Mouse (Mus musculus) spleen, adult 2 months (tissue): ENCODE measurements around the gene Stac2. TPM values are rescaled to one million over a fixed set of nuclear protein-coding genes. Genes with fewer than 3 reads are reported as not detected.

ENCODE experiments used
- DNase-seq, 2 experiments: peaks; one replicate each; pipeline versions ENCODE4 v3.0.0 to v3.0.0-alpha.2; 2012 to 2021; ENCODE audit warnings: low spot score in 2 of 2, low read depth in 1 of 2
- H3K27ac ChIP-seq: fragments of 200-500 bp; 2 replicates; pipeline ENCODE4 v1.5.1; 2012; ENCODE audit warnings: low read length, inconsistent platforms; ENCODE audit not compliant: insufficient read depth
- H3K27me3 ChIP-seq: fragments of 200-500 bp; 2 replicates; pipeline ENCODE4 v1.6.1; 2012; ENCODE audit warnings: mild to moderate bottlenecking, moderate library complexity, low read length, inconsistent platforms; ENCODE audit not compliant: control insufficient read depth, insufficient read depth
- H3K36me3 ChIP-seq: fragments of 200-500 bp; 2 replicates; pipeline ENCODE4 v1.6.1; 2012; ENCODE audit warnings: mild to moderate bottlenecking, low read length, inconsistent platforms; ENCODE audit not compliant: control insufficient read depth, insufficient read depth
- H3K4me1 ChIP-seq: fragments of 200-500 bp; 2 replicates; pipeline ENCODE4 v1.6.1; 2011; ENCODE audit warnings: inconsistent platforms; ENCODE audit not compliant: control insufficient read depth, insufficient read depth, insufficient read length
- H3K4me3 ChIP-seq: fragments of 200-500 bp; 2 replicates; pipeline ENCODE4 v1.5.1; 2011; ENCODE audit warnings: mild to moderate bottlenecking, inconsistent platforms; ENCODE audit not compliant: insufficient read depth, insufficient read length; ENCODE audit errors: extremely low read depth
- CTCF ChIP-seq: fragments of 200-500 bp; IDR thresholded peaks from 2 replicates; pipeline ENCODE4 v1.5.1; 2011; ENCODE audit warnings: mild to moderate bottlenecking, inconsistent platforms; ENCODE audit not compliant: insufficient read depth, insufficient read length, insufficient replicate concordance; ENCODE audit errors: extremely low read depth
- POLR2A ChIP-seq: fragments of 200-500 bp; IDR thresholded peaks from 2 replicates; pipeline ENCODE4 v1.6.1; 2011; ENCODE audit warnings: low read depth, low read length, inconsistent platforms
- WGBS: fragments of 180-500 bp; shearing (Covaris S2); methylation state at CpG from one replicate; pipeline ENCODE4 v1.1.7; 2018; 5-methylcytosine and 5-hydroxymethylcytosine counted together
- polyA plus RNA-seq: library from polyadenylated mRNA; depleted of rRNA; stranded (reverse); fragments of >200 nt; gene quantifications from 2 replicates; pipeline ENCODE4 v1.2.3, GENCODE M21; 2012

The Stac2 gene
- polyA plus RNA-seq, 1 experiment: 6.3 TPM

- peak overlapping the region; percentile 98 for H3K27ac ChIP-seq
- 11% methylated on average over 7 of the region's 7 CpGs for WGBS
Observed at GRCm38 (mm10) chr11:98000378-98001140, 52.7 kb downstream of the Stac2 start.

GRCm38 (mm10) chr11:97999748-98000147, 53.5 kb downstream of the Stac2 start:
- peaks cover 51% of the 10 kb centered on the region for H3K4me1 ChIP-seq
- 10% methylated on average over 5 of the region's 5 CpGs for WGBS
- H3K4me3 ChIP-seq: peak overlapping the region; percentile 5; the same call in 1 of the 2 replicates
- H3K27me3 ChIP-seq: no peaks in the 10 kb centered on the region
- TF ChIP-seq POLR2A (no peak), CTCF (no peak)
- peak overlapping the region; percentile 98 for H3K27ac ChIP-seq
- DNase-seq: no peak
- H3K36me3 ChIP-seq: no peaks in the 10 kb centered on the region

More at GRCm38 (mm10) chr11:98000378-98001140, 52.7 kb downstream of the Stac2 start:
- H3K4me1 ChIP-seq: peaks cover 51% of the 10 kb centered on the region
- peak; percentile 4; the same call in 1 of the 2 replicates for TF ChIP-seq POLR2A
- TF ChIP-seq CTCF: no peak
- peak; percentile 80 to 88 for DNase-seq
- no peak overlapping the region for H3K4me3 ChIP-seq
- H3K27me3 ChIP-seq: no peaks in the 10 kb centered on the region
- no peaks in the 10 kb centered on the region for H3K36me3 ChIP-seq

DNA sequence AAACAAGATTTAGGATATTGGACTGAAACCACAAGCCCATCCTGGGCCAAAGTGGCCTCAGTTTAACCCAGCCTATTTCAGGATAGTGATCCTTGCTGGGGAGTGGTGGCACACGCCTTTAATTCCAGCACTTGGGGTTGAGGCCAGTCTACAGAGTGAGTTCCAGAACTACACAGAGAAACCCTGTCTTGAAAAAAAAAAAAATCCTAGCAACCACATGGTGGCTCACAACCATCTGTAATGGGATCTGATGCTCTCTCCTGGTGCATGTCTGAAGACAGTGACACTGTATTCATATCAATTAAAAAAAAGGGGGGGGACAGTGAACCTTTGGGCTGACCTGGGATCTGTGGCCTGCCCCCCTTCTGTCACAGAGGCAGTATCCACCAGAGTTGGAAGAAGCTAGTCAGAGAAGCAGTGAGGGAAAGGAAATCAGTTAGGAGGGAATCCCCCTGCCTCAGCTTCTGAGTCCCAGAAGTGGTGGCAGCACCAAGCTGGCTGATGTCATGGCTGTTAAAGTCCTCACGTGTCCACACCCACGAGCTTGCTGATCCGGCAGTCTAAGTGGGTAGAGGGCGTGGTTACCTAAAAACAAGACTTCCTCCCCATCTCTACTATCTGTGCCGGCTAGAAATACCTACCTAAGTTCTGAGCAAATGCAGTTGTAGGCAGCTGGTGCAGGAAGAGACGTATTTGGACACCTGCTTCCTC, 54.2 kb downstream of the Stac2 start:
- peaks cover 56% of the 10 kb centered on the region for H3K4me1 ChIP-seq
- H3K36me3 ChIP-seq: no peaks in the 10 kb centered on the region
- 7% methylated on average over 7 of the region's 7 CpGs for WGBS
- DNase-seq: peak; percentile 73 to 97
- no peaks in the 10 kb centered on the region for H3K27me3 ChIP-seq
- no peak for TF ChIP-seq CTCF
- TF ChIP-seq POLR2A: peak; percentile 65
- no peak overlapping the region for H3K4me3 ChIP-seq
- peak overlapping the region; percentile 98 for H3K27ac ChIP-seq

DNA sequence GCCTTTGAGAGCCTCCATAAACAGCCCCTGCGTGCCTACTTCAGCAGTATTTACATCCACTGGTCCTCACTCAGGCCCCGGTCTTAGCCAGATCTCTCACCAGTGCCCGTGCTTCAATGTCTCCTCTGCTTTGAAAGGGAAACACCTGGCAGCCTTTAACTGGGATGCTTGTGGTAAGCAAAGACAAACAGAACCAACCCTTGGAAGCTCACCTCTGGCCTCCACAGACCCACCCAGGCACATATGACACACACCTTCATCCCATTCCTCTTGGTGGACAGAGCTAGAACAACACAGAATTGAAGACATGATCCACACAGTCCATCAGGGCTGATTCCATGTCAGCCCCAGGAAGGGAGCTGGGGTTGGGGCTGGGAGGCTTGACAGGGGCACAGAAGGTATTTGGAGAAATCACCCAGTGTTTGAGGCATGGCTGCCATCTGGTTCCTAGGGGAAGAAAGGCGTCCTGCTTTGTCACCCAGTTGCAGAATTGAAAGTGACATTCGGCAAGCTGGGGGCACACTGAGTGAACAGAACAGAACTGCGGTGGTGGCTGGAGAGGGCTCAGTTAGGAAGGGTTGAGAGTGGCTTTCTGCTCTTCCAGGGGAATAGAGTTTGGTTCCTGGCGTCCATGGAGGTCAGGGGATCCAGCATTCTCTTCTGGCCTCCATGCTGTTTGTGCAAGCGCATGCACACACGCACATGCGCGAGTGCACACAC, 55.0 kb downstream of the Stac2 start:
- peaks cover 56% of the 10 kb centered on the region for H3K4me1 ChIP-seq
- no peaks in the 10 kb centered on the region for H3K27me3 ChIP-seq
- no peak overlapping the region for H3K4me3 ChIP-seq
- peak overlapping the region; percentile 98 for H3K27ac ChIP-seq
- no peak for DNase-seq
- WGBS: 46% methylated on average over 11 of the region's 11 CpGs
- no peak for TF ChIP-seq CTCF
- no peak for TF ChIP-seq POLR2A
- peaks cover under 1% of the 10 kb centered on the region; the same call in 1 of the 2 replicates for H3K36me3 ChIP-seq

GRCm38 (mm10) chr11:97997387-97997960, 55.8 kb downstream of the Stac2 start:
- WGBS: 67% methylated on average over 8 of the region's 8 CpGs
- TF ChIP-seq CTCF (no peak), POLR2A (no peak)
- Histone ChIP-seq H3K27ac (peak overlapping the region; percentile 98), H3K27me3 (no peaks in the 10 kb centered on the region), H3K36me3 (peaks cover 2% of the 10 kb centered on the region; the same call in 1 of the 2 replicates), H3K4me1 (peaks cover 52% of the 10 kb centered on the region), H3K4me3 (no peak overlapping the region)
- DNase-seq: no peak

- TF ChIP-seq CTCF (no peak), POLR2A (no peak)
- Histone ChIP-seq H3K4me3 (no peak overlapping the region), H3K36me3 (peaks cover 6% of the 10 kb centered on the region), H3K27ac (no peak overlapping the region), H3K4me1 (peaks cover 46% of the 10 kb centered on the region), H3K27me3 (no peaks in the 10 kb centered on the region)
- 57% methylated on average over 1 of the region's 1 CpGs for WGBS
- no peak for DNase-seq
Observed at GRCm38 (mm10) chr11:97996691-97997090, 56.6 kb downstream of the Stac2 start.
